Mouse (Mus musculus) cerebellum, adult 9-11 months (tissue): ENCODE data around the gene Ss18l2.
A peak's percentile ranks its signal among the peaks of the same experiment; 100 is the strongest.

Source experiments
- DNase-seq: peaks from one replicate; pipeline ENCODE4 v3.0.0; 2022

The Ss18l2 gene

DNA sequence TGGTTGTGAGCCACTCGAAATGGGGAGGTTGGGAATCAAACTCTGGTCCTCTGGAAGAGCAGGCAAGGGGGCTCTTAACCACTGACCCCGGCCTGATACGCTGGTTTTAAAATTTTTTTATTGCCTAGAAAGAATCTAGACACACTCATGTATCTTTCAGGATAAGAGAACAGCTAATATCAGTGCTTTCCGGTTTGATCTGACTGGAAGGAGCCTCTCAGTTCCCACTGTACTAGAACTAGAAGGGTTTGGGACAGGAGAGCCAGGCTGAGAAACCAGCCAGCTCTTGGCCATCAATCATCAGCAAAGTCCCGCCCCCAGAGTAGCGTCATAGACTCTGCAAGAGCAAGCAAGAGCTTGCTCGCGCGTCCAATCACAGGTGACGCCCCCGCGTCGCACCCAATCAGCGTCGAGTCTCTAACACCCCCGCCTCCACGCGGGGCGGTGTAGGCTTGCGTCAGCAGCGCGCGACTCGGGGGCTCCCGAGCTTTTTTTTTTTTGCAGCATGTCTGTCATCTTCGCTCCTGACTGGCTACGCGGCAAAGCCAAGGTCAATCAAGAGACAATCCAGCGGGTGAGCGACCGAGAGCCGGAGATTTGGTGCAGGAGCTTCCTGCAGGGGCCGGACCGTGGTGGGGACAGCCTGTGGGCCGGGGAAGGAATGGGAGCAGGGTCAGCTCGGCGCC, at the start of gene Ss18l2:
Gene Ss18l2, plus strand, starts transcription at position 432 of the 686 bp plus-strand sequence.
- DNase-seq: peak; percentile 99

DNA sequence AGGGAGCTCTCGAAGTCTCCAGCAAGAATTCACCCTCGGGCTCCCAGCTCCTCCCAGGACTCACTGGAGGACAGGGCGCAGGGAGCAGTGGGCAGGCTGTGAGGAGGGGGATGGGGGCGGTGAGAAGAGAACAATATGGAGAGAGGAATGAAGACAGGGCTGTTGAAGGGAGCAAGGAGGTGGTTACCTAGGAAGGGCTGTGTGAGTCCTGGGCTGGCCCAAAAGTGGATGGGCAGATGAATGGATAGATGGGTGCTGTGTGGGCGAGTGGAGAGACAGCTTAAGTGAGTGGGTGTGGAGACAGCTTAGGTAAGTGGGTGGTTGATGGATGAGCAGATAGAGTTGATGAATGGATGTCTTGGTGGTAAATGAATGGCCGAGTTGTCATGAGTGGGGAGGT, 46.7 kb upstream of the Ss18l2 start:
- no peak for DNase-seq

DNA sequence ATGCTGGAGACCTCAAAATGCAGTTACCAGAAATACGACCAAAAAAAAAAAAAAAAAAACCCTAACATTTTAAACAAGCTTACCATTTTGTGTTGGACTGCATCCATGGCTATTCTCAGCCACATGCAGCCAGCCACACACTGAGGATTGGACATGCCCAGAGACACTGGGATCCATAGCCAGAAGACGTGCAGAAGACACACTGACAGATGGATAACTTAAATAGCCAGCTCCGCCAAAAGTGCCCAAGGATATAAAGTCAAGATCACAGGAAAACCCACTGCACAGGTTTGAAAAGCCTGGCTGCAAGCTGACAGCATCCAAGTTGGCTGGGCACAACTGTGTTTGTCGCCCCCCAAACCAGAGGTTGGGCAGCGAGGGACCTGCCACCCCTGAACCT, 46.0 kb upstream of the Ss18l2 start:
- DNase-seq: no peak

DNA sequence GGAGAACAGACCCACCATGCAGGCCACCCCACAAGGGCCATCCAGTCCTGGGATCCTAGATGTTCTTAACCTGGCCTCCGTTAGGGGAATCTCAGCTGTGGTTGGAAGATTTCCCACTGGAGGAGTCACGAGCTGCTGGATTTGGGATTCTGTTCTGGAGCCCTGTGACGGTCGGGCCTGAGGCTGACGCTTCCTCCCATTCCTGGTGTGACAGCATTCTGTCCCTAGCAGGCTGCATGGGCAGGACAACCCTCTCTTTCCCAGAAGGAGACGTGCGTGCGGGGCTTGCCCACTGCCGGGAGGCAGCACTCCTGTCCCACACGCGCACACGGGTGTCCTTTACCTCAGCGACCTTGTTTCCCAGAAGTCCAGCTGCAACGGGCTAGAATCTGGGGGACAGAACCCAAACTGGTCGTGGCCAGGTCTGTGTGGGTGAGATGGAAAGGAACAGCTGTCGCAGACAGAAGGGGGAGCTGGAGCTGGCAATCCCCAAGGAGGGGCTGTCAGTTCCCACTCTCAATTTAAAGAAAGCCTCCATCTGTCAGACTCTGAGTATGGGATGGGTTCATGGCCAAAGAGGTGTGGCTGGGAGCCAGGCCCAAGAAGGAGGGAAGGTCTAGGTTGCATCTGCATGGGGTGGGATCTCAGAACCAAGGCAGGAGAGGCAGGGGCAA, 43.0 kb upstream of the Ss18l2 start:
- DNase-seq: no peak

DNA sequence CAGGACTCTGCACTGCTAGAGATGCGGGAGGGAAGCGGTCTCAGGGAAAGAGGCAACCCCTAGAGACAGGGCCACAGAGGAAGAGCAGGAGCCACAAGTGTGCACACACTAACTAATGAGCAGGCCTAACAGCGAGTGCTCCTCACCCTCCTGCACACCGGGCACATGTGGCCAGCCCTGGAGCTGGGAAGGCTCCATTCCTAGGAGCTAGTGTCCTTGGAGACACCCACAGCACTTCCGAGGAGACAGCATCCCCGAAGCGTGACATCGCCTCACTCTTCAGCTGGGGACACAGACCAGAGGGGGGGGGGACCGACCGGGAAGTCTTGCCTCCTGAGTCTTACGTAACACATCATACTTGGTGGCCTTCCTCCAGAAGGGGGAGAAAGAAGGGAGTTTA, 42.3 kb upstream of the Ss18l2 start:
- no peak for DNase-seq

DNA sequence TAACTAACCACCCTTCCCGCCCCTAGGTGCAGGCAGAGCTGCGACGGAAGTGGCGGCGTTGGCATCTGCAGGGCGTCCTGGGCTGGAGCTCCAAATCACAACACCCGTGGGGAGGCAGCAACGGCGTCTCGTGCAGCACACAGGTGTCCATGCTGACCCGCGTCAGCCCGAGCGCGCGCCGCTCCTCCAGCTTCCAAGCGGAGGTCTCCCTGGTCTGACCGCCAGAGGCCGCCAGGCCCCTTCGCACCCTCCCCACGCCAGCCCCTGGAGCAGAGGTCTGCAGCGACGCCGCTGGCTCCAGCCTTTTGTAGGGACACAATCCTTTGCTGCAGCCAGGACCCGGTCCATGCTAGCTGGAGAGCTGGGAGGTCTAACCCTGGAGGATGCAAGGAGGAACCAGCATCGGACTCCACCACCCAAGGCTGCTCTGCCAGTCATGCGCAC, 40.8 kb upstream of the Ss18l2 start:
- DNase-seq: no peak

DNA sequence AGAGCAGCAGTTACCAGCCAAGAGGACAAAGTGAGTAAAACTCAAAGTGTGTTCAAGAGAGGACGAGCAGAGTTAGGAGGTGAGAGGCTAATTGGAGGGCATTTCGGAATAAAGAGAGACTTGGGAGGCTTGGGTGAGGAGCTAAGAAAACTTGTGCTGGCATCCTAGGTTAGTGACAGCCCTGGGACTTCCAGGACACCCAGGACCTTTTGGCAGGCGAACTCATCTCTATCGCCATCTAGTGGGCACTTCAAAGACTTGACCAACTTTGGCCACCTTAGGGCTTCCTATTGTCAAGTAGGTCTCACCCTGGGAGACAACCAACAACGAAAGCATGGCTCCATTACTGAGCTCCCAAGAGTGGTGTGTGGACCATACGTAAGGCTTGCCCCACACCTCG, 38.8 kb upstream of the Ss18l2 start:
- DNase-seq: peak; percentile 62

DNA sequence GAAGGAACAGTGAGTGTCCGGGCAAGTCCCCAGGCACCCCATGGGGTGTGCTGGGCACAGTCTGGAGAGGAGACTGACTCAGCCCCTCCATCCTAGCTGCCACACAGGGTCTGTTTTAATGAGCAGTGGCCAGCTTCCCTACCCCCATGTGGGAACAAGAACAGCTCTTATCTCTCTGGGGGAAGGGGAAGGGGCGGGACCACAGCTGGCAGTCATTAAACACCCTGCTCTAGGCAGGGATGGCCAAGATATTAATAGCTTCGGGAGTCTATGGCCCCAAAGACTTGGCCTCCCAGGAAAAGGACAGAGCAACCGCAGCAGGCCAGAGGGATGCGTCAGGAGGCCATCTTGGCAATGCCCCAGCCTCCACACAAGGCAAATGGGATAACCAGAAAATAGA, 37.8 kb upstream of the Ss18l2 start:
- no peak for DNase-seq

DNA sequence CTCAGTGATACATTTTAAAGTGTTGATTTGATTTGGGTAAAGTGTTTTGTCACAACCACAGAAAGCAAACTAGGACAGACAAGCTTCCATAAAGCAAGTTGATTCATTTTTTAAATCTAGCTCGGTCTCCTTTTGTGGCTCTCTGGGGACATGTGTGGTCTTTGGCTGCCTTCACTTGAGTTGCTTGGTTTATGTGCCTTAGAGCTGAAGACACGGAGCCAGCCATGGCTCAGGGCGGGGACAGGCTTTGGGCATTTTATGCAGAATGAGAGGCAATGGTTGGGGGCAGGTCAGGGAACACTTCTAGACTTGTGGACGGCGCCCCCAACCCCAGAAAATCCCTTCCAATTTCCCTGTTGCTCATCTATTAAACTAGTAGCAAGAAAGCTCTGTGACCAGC, 36.4 kb upstream of the Ss18l2 start:
- no peak for DNase-seq

DNA sequence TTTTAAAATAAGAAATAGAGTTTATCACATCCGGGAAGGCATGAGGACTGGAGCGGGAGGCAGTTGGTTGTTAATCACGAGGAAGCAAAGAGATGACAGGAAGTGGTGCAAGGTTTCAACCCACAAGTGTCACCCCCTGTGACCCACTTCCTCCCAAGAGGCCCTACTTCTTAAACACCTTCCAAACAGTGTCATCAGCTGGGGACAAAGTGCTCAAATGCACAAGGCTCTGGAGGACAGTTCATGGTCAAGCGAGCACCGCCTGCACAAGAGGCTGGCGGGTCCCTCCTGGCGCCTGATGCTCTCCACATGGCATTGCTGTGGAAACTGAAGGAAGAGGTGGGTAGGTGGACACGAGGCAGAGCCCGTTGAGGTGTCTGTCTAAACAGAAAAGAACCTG, 35.1 kb upstream of the Ss18l2 start:
- no peak for DNase-seq

DNA sequence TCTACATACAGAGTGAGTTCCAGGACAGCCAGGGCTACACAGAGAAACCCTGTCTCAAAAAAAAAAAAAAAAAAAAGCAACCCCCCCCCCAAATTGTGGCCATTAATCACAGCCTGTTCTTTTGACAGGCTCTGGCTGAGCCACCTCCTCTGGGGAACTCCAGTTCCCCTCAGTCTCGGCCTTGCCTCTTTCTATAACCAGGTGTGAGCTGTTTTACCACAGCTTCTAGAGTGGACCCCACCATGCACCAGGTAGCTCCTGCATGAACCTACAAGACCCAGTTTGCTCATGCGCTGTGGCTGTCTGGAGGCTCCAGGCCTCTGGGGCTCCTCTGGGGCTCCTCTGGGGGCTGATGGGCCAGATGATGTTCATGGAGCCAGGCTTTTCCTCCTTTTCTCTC, 34.6 kb upstream of the Ss18l2 start:
- no peak for DNase-seq

DNA sequence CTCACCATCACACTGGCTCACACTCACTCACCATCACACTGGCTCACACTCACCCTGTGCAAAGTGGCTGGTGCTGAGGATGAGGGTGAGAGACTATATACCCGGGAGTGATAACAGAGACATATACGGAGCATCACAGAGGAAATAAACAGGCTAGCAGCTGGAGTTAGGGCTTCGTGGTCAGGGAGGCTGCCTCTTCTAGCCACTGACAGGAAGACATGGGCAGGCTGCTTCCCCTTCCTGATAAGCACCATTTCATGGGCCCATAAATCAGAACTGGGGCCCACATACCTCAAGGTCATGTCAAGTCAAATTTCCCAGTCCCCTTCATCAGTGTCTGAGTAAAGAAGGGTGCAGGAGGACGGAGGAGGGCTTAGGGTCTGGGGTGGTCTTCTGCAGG, 33.1 kb upstream of the Ss18l2 start:
- no peak for DNase-seq

DNA sequence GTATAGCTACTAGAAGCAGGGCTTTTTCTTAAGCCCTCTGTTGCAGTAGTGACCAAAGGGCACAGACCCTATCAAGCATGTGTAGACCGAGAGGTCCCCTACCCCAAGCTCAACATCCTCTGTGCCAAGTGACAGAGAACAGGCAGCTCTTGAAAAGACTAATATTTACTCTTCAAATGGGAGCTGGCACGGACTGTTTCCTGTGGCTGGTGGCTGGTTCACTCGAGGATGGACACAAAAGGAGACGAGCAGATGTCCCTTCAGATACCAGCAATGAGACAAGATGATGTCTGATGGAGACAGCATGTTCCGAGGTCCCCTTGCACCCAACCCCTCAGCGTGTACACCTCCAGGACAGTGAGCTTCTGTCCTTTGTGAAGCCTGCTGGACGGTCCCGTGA, 32.7 kb upstream of the Ss18l2 start:
- no peak for DNase-seq

DNA sequence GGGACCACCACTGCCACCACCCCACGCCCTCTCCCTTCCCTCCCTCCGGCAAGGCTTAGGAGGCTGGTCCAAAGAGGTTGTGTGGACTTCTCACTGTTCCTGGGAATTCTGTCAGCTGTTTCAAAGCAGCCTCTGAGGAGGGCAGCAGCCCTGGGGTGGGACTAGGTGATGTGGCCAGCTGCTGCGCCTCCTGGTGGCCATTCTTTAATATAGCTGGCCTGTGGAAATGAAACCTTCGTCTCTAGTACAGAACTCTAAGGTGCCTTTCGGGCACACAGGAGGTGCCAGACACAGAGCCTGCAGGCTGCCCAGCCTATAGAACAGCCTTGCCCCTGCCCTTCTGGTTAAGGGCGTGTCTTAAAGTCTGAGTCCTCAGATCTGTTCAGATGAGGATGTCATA, 30.6 kb upstream of the Ss18l2 start:
- peak; percentile 40 for DNase-seq

DNA sequence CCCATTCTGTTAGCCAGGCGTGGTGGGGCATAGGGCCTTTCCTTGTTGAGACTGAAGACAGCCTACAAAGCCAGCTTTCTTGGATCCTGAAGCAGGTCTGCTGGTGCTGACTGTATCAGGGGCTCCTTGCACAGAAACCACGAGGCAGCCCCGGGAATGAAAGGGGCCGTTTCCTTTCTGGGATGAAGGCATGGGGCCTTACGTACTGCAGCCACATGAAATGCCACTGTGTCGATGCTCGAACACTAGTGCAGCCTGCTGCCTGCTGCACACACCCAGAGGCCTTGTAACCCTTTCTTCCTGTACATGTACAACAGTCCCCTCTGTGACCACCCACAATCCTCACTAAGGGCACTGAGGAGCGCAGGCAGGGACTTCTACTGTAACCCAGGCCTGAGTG, 28.9 kb upstream of the Ss18l2 start:
- DNase-seq: no peak

DNA sequence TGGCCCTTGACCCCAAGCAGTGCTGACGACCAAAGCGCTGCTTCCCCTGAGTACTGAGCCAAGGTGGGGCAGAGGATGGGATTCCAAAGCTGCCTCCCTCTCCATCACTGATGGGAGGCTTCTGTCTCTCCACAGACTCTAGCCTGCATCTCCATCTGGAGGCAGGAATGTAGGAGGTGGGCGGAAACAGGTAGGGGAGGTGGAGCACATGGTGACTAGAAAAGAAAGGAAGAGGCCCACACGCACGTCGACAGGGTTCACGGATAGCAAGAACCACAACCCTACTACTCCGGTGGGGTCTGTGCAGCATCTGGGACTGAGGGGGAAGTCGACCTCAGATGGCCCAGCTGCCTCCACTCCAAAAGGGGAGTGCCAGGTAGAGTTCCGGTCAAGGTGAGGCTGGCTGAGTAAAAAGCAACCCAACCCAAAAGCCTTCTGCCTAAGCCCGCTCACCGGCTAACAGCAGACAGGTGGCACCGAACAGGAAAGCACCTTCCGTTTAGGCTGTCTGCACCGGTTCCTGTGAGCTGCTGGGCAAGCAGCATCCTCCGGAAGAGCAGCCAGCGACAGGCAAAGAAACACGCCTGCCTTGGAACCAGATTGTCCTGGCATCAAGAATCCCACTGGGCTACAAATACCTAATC, 28.0 kb upstream of the Ss18l2 start:
- no peak for DNase-seq

DNA sequence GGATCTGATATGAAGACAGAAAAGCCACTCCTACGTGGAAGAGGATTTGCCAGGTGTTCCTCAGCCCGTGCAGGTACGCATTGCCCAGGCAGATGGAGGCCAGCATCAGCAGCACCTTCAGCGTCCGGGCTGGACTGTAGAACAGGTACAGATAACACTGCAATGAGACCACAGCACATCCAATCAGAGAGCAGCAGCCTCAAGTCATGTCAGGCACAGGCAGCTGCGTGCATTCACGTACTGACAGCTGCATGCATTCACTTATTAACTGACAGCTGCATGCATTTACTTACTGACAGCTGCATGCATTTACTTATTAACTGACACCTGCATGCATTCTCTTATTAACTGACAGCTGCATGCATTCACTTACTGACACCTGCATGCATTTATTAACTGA, 25.4 kb upstream of the Ss18l2 start:
- DNase-seq: no peak

DNA sequence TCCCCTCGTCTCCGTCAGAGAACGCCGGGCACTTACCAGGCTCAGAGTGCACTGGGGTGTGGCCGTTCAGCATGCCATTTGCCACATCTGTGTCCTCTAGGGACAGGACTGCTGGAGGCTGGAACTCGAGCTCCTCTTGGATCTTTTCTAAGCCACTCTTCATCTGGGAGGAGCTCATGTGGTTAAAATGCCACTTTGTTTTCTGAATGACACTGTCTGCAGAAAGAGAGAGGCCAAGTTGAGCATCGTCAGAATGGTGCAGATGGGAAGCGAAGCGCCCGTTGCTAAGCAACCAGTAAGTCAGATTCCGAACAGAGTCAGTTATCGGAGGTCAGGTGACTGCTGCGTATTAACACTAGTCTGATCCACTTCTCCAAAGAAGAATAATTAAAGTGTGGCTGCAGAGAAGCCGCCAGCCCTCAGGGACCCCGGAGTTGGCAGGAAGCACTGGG, 19.9 kb upstream of the Ss18l2 start:
- DNase-seq: no peak

DNA sequence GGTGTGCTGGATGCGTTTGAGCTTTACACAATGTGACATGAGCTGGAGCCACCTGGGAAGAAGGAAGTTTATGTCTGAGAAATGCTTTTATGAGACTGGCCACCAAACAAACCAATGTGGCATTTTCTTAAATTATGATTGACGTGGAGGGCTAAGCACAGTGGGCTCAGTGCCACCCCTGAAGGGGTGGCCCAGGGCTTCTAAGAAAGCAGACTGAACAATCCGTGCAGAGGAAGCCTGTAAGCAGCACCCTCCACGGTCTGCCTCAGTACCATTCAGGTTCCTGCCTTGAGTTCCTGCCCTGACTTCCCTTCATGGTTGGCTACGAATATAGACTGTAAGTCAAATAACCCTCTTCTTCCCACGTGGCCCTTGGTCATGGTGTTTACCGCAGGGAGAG, 19.4 kb upstream of the Ss18l2 start:
- no peak for DNase-seq

DNA sequence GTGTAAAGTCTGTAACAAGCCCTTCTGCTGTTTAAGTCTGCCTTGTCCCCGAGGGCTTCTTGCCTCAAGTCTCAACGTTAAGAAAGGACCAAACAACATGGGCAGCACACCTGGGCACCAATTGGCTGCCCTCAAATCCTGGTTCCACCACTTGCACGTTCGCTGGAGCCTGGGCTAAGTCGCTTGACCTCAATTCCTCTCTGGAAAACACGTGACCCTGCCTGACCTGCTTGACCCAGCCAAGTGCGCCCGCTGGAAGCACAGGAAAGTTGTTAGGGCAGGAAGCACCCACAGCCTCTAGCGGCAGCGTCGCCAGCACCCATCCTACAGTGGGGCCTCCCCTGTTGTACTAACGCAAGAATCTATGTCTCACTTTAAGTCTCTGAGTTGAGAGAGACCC, 15.4 kb upstream of the Ss18l2 start:
- DNase-seq: no peak

DNA sequence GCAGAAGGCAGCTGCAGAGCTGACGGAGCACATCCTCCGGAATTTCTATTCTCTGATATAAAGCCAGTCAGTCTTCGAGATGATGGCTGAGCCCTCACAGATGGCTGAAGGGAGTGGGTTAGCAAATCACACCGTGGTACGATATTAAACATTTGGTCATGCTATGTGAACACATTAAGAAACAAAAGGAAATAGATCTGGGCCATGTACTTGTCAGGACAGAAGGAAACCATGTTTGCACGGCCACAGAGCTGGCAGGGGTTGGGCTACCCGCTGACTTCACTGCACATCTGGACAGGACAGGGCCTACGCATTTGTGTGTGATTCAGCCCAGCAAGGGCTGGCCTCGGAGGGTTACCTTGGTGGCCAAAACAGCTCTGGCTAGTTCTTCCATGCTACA, 13.5 kb upstream of the Ss18l2 start:
- no peak for DNase-seq

DNA sequence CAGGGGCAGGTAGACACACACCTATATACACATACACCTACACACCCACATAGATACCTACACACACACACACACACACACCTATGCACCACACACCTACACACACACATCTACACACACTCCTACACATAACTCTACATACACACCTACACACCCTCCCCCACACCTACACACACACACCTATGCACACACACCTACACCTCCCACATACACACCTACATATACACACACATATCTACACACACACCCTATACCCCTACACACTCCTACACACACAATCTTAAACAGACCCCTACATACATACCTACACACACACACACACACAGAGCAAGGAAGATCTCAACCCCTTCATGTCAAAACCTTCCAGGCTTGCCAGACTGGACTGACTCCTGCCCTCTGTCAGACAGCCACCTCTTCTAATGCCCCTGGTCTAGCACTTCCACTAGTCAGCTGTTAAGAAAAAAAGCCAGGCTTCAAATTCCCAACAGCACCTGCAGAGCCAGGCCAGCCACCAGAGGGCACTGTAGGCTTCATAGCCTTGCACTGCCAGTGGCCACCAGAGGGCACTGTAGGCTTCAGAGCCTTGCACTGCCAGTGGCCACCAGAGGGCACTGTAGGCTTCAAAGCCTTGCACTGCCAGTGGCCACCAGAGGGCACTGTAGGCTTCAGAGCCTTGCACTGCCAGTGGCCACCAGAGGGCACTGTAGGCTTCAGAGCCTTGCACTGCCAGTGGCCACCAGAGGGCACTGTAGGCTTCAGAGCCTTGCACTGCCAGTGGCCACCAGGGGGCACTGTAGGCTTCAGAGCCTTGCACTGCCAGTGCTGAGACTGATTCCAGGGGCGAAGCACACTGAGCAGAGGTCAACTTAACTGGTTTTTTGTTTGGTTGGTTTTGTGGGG, 12.7 kb upstream of the Ss18l2 start:
- DNase-seq: peak; percentile 64

DNA sequence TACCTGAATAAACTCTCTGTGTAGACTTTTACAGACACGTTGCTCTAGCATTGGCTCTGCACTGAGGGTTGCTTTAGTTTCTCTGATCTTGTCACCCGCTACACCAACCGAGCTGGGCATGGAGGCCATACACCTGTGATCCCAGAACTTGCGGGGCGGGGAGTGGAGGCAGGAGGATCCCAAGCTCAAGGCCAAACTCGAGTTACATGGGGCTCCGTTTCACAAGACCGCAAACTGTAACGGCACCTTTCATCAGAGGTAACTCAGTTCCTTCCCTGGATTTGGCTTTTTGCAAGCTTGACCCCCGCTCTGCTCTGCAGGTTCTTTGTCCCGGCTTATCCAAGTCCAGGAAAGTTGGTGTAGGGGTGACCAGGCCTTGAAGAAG, 5.9 kb upstream of the Ss18l2 start:
- peak; percentile 38 for DNase-seq
